Mouse (Mus musculus): ENCODE measurements around the gene Gpr180. TPM values are rescaled to one million over a fixed set of nuclear protein-coding genes. Genes with fewer than 3 reads are reported as not detected.
"Not testable (repeated sequence)": the region's sequence is repeated elsewhere in the genome, so short reads cannot be mapped to it uniquely, and the experiment has no call there.

Gene Gpr180
- polyA plus RNA-seq, 1 experiment from 2014 or later = 36.2 TPM

- Histone ChIP-seq H3K4me1 (replicated peaks) (peaks cover 22% of the 10 kb centered on the region), H3K9me3 (no peaks in the 10 kb centered on the region), H3K9ac (peak overlapping the region; percentile 88), H3K4me3 (peak overlapping the region; percentile 75), H3K27ac (no peak overlapping the region), H3K36me3 (peaks cover 22% of the 10 kb centered on the region), H3K4me2 (peak overlapping the region; percentile 88), H3K27me3 (peaks cover 7% of the 10 kb centered on the region; the same call in 1 of the 2 replicates)
- WGBS = 82% methylated on average over 7 of the region's 7 CpGs
- no peak for ATAC-seq (ENCODE audit: low FRiP score)
These were observed 5.5 kb upstream of the Gpr180 start for GRCm38 (mm10) chr14:118131472-118131871.

- WGBS = 10% methylated on average over 21 of the region's 21 CpGs
- Histone ChIP-seq H3K4me1 (replicated peaks) (peaks cover 22% of the 10 kb centered on the region), H3K4me2 (peak overlapping the region; percentile 88), H3K36me3 (peaks cover 16% of the 10 kb centered on the region), H3K9me3 (no peaks in the 10 kb centered on the region), H3K9ac (peak overlapping the region; percentile 88), H3K27me3 (peaks cover 7% of the 10 kb centered on the region; the same call in 1 of the 2 replicates), H3K27ac (peak overlapping the region; percentile 70), H3K4me3 (peak overlapping the region; percentile 75)
- peak; percentile 33 for ATAC-seq (ENCODE audit: low FRiP score)
These were observed 4.9 kb upstream of the Gpr180 start for GRCm38 (mm10) chr14:118131931-118132641.

- H3K4me2 ChIP-seq = peak within 1 kb of the TSS; percentile 88
- H3K27ac ChIP-seq = peak within 1 kb of the TSS; percentile 70
- WGBS = under 1% methylated on average over 28 of the region's 28 CpGs
- H3K4me1 ChIP-seq (replicated peaks) = peaks cover 24% of the 10 kb centered on the region
- peak; percentile 83 for ATAC-seq (ENCODE audit: low FRiP score)
- H3K9ac ChIP-seq = peak within 1 kb of the TSS; percentile 88
- H3K27me3 ChIP-seq = peaks cover 7% of the 10 kb centered on the region; the same call in 1 of the 2 replicates
- H3K4me3 ChIP-seq = peak within 1 kb of the TSS; percentile 75
- H3K9me3 ChIP-seq = no peaks in the 10 kb centered on the region
- peaks cover 10% of the 10 kb centered on the region for H3K36me3 ChIP-seq
These were observed 4.3 kb upstream of the Gpr180 start, which contains the start of gene Tgds for GRCm38 (mm10) chr14:118132642-118132977. Gene Tgds, minus strand, starts transcription at chr14:118132755.

- ATAC-seq (ENCODE audit: low FRiP score) = peak; percentile 36
These were observed 529 bp downstream of the Gpr180 start for GRCm38 (mm10) chr14:118137487-118137886.

GRCm38 (mm10) chr14:118142283-118142682 is 5.3 kb downstream of the Gpr180 start:
- Histone ChIP-seq H3K4me3 (no peak overlapping the region), H3K27me3 (no peaks in the 10 kb centered on the region), H3K9me3 (no peaks in the 10 kb centered on the region), H3K4me1 (replicated peaks) (peaks cover 15% of the 10 kb centered on the region), H3K27ac (no peak overlapping the region), H3K4me2 (no peak overlapping the region), H3K36me3 (peaks cover 23% of the 10 kb centered on the region), H3K9ac (no peak overlapping the region)
- WGBS = 89% methylated on average over 5 of the region's 5 CpGs
- no peak for ATAC-seq (ENCODE audit: low FRiP score)

More at GRCm38 (mm10) chr14:118137487-118137886, 529 bp downstream of the Gpr180 start:
- Histone ChIP-seq H3K9me3 (no peaks in the 10 kb centered on the region), H3K4me2 (peak overlapping the region; percentile 90), H3K4me1 (replicated peaks) (peaks cover 26% of the 10 kb centered on the region), H3K27ac (peak overlapping the region; percentile 87), H3K9ac (peak overlapping the region; percentile 94), H3K36me3 (peaks cover 21% of the 10 kb centered on the region), H3K4me3 (peak overlapping the region; percentile 81), H3K27me3 (peaks cover 7% of the 10 kb centered on the region; the same call in 1 of the 2 replicates)
- 1% methylated on average over 13 of the region's 13 CpGs for WGBS

GRCm38 (mm10) chr14:118148046-118148445 is 11.1 kb downstream of the Gpr180 start:
- Histone ChIP-seq H3K9me3 (no peaks in the 10 kb centered on the region), H3K4me1 (replicated peaks) (no peaks in the 10 kb centered on the region), H3K4me3 (no peak overlapping the region), H3K27me3 (no peaks in the 10 kb centered on the region), H3K27ac (no peak overlapping the region), H3K36me3 (peaks cover 17% of the 10 kb centered on the region), H3K9ac (no peak overlapping the region), H3K4me2 (no peak overlapping the region)
- no peak for ATAC-seq (ENCODE audit: low FRiP score)
- WGBS = 94% methylated on average over 13 of the region's 13 CpGs

GRCm38 (mm10) chr14:118148554-118148953 is 11.6 kb downstream of the Gpr180 start:
- Histone ChIP-seq H3K27me3 (no peaks in the 10 kb centered on the region), H3K36me3 (peaks cover 21% of the 10 kb centered on the region), H3K9ac (no peak overlapping the region), H3K4me2 (no peak overlapping the region), H3K27ac (no peak overlapping the region), H3K9me3 (no peaks in the 10 kb centered on the region), H3K4me3 (no peak overlapping the region), H3K4me1 (replicated peaks) (no peaks in the 10 kb centered on the region)
- 62% methylated on average over 10 of the region's 10 CpGs for WGBS
- ATAC-seq (ENCODE audit: low FRiP score) = no peak

GRCm38 (mm10) chr14:118150656-118151551 is 13.9 kb downstream of the Gpr180 start:
- Histone ChIP-seq H3K4me2 (no peak overlapping the region), H3K27me3 (no peaks in the 10 kb centered on the region), H3K9ac (no peak overlapping the region), H3K36me3 (peaks cover 33% of the 10 kb centered on the region), H3K9me3 (no peaks in the 10 kb centered on the region), H3K4me3 (no peak overlapping the region), H3K27ac (no peak overlapping the region), H3K4me1 (replicated peaks) (no peaks in the 10 kb centered on the region)
- no peak for ATAC-seq (ENCODE audit: low FRiP score)
- WGBS = 93% methylated on average over 26 of the region's 26 CpGs

GRCm38 (mm10) chr14:118151651-118152293 is 14.8 kb downstream of the Gpr180 start:
- ATAC-seq (ENCODE audit: low FRiP score) = no peak
- Histone ChIP-seq H3K4me2 (no peak overlapping the region), H3K27me3 (no peaks in the 10 kb centered on the region), H3K27ac (no peak overlapping the region), H3K9ac (no peak overlapping the region), H3K36me3 (peaks cover 42% of the 10 kb centered on the region), H3K4me1 (replicated peaks) (no peaks in the 10 kb centered on the region), H3K4me3 (no peak overlapping the region), H3K9me3 (no peaks in the 10 kb centered on the region)
- 85% methylated on average over 5 of the region's 5 CpGs for WGBS

- no peak for ATAC-seq (ENCODE audit: low FRiP score)
- H3K9me3 ChIP-seq = no peaks in the 10 kb centered on the region
- 92% methylated on average over 8 of the region's 8 CpGs for WGBS
These were observed 15.3 kb downstream of the Gpr180 start for GRCm38 (mm10) chr14:118152294-118152651.

GRCm38 (mm10) chr14:118156056-118156455 is 19.1 kb downstream of the Gpr180 start:
- 95% methylated on average over 16 of the region's 16 CpGs for WGBS

More at GRCm38 (mm10) chr14:118152294-118152651, 15.3 kb downstream of the Gpr180 start:
- Histone ChIP-seq H3K27ac (no peak overlapping the region), H3K4me1 (replicated peaks) (no peaks in the 10 kb centered on the region), H3K4me3 (no peak overlapping the region), H3K4me2 (no peak overlapping the region), H3K9ac (no peak overlapping the region), H3K27me3 (no peaks in the 10 kb centered on the region), H3K36me3 (peaks cover 42% of the 10 kb centered on the region)

GRCm38 (mm10) chr14:118156740-118157139 is 19.8 kb downstream of the Gpr180 start:
- ATAC-seq (ENCODE audit: low FRiP score) = 0 out of 2 replicates have a peak, but pooled peaks have one; percentile 43
- Histone ChIP-seq H3K9ac (no peak overlapping the region), H3K4me3 (no peak overlapping the region), H3K27me3 (no peaks in the 10 kb centered on the region), H3K9me3 (no peaks in the 10 kb centered on the region), H3K36me3 (peaks cover 56% of the 10 kb centered on the region), H3K27ac (no peak overlapping the region), H3K4me1 (replicated peaks) (no peaks in the 10 kb centered on the region), H3K4me2 (no peak overlapping the region)
- 88% methylated on average over 10 of the region's 10 CpGs for WGBS

More at GRCm38 (mm10) chr14:118156056-118156455, 19.1 kb downstream of the Gpr180 start:
- not testable (repeated sequence) for H3K9ac ChIP-seq; H3K27me3 ChIP-seq; ATAC-seq (ENCODE audit: low FRiP score); H3K27ac ChIP-seq; H3K9me3 ChIP-seq; H3K4me1 ChIP-seq (replicated peaks); H3K4me2 ChIP-seq; H3K4me3 ChIP-seq
- peaks cover 50% of the 10 kb centered on the region for H3K36me3 ChIP-seq
